Mouse (Mus musculus) effector memory CD4-positive, alpha-beta T cell, adult 5 months (primary cell): ENCODE measurements around the gene 4930433I11Rik. TPM values are rescaled to one million over a fixed set of nuclear protein-coding genes. Genes with fewer than 3 reads are reported as not detected.

Experiments
- polyA plus RNA-seq: library from polyadenylated mRNA; unstranded; fragments of 100-300 nt; shearing (Covaris generic); gene quantifications from one replicate; pipeline ENCODE4 v1.2.1, GENCODE M21; 2017

4930433I11Rik gene
- polyA plus RNA-seq: not detected

GRCm38 (mm10) chr7:40987243-40987642 is at the start of gene 4930433I11Rik:
4930433I11Rik (plus strand) TSS chr7:40987543.

GRCm38 (mm10) chr7:41032419-41032818 is 45.1 kb downstream of the 4930433I11Rik start, which contains the start of gene Gm4884:
Gm4884 (plus strand) TSS chr7:41032719.

Other genes starting within 250 kb of the 4930433I11Rik start
- gene Vstm2b, start 89.2 kb upstream of the 4930433I11Rik start, polyA plus RNA-seq: not detected
- gene Gm4884, start 45.2 kb downstream of the 4930433I11Rik start, polyA plus RNA-seq: not detected
- not detected for gene Gm5592, start 166.3 kb downstream of the 4930433I11Rik start, polyA plus RNA-seq